Mouse (Mus musculus): ENCODE measurements at regions not wholly inside any gene's neighbourhood (a gene's known extent, or its start where the extent isn't known, plus 50 kb on each side); places are given as distances from the start of the nearest gene placed in this dataset.
A peak's percentile ranks its signal among the peaks of the same experiment; 100 is the strongest.

DNA sequence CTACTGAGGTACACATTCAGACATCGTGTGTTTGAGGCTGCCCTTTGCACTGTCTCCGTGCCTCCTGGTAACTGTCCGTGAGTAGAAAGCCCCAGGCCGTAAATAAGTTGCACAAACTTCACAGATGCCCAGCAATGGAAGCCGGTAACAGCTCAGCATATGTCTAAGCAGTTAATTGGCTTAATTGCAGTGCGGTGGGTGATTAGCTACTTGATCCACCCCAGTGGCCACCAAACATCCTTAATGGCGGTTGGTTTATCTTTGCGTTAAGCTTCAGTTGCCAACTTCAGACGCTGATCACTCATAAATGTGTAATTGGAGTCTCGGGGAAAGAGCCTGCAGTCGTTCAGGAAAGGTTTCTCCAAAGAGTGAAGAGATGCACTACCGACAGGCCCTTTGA, 135.3 kb downstream of the Gm26897 start:
- Histone ChIP-seq H3K27me3 (peaks cover 18% of the 10 kb centered on the region; the same call in 1 of the 2 replicates), H3K9ac (replicated peaks) (no peak overlapping the region), H3K4me3 (no peak overlapping the region), H3K4me1 (peaks cover 2% of the 10 kb centered on the region; the same call in 1 of the 2 replicates), H3K9me3 (peaks cover 29% of the 10 kb centered on the region), H3K4me2 (replicated peaks) (no peak overlapping the region), H3K27ac (replicated peaks) (no peak overlapping the region), H3K36me3 (no peaks in the 10 kb centered on the region)
- no peak for ATAC-seq (ENCODE audit: low FRiP score, low read depth)
- 82% methylated on average over 12 of the region's 12 CpGs for WGBS

DNA sequence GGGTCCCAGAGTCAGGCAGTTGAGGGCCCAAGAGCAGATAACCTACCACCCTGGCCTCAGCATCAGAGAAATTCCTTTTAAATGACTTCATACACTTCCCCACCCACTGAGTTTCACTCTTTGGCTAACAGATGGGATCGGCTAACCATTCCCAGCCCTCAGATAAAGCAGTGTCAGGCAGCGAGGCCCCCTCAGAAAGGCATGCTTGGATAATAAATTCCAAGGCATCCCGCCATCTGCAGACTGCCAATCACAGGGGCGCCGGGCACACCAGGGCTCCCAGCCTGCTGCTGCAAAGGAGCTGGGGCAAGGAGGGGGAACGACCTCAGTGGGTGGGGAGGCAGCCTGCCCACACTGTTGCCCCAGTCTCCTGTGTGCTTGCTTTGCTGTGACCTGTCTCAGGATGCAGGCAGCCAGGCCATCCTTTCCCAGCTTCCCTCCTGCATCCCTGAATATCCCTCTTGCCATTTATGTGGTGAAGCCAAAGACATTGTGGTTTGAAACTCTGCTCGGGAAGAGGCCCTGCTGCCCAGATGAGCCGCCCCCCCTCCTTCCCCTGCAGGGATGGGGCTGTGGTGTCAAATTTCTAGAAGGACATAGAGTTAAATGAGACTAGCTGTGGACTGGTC, 143.6 kb downstream of the Gm26897 start:
- WGBS, result 3% methylated on average over 8 of the region's 8 CpGs
- no peak overlapping the region for H3K9ac ChIP-seq (replicated peaks)

DNA sequence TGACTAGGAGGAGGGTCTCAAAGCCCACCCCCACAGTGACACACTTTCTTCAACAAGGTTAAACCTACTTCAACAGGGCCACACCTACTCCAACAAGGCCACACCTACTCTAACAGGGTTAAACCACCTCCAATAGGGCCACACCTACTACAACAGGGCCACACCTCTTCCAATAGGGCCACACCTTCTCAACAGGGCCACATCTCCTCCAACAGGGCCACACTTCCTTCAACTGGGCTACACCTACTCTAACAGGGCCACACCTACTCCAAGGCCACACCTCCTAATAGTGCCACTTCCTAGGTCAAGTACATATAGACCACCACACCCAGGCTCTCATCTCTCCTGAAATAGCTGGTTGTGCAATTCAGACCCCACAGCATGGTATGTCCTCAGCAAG, 145.3 kb downstream of the Gm26897 start:
- H3K36me3 ChIP-seq, result no peaks in the 10 kb centered on the region

More for the DNA sequence above, 143.6 kb downstream of the Gm26897 start:
- Histone ChIP-seq H3K9me3 (peaks cover 12% of the 10 kb centered on the region), H3K27me3 (peaks cover 3% of the 10 kb centered on the region; the same call in 1 of the 2 replicates), H3K4me3 (no peak overlapping the region), H3K4me2 (replicated peaks) (0 out of 2 replicates have a peak overlapping the region, but pooled peaks have one; percentile 2), H3K4me1 (peaks cover 14% of the 10 kb centered on the region), H3K27ac (replicated peaks) (peak overlapping the region; percentile 43; the same call in 1 of the 2 replicates), H3K36me3 (no peaks in the 10 kb centered on the region)
- peak; percentile 64 for ATAC-seq (ENCODE audit: low FRiP score, low read depth)

DNA sequence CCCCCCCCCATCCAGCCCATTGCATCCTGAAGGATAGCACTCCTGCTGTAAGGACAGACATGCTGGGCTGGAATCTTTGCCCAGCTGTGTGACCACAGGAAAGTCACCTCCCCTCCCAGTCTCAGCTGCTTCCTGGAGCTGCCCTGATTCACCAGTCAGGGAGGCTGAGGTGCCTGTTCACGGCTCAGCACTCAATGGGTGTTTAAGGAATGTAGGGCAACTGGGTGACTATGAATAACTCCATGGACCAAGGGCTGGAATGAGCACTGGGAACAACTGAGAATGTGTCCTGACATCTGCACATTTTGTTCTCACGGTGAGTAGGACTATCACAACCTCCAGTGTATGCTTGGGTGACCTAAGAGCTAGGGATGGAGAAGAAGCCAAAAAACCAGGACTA, 146.5 kb downstream of the Gm26897 start:
- H3K36me3 ChIP-seq, result no peaks in the 10 kb centered on the region
- peaks cover 14% of the 10 kb centered on the region for H3K4me1 ChIP-seq
- no peaks in the 10 kb centered on the region for H3K9me3 ChIP-seq
- no peak overlapping the region for H3K27ac ChIP-seq (replicated peaks)
- WGBS, result 82% methylated on average over 2 of the region's 2 CpGs
- no peak overlapping the region for H3K4me3 ChIP-seq
- no peak overlapping the region for H3K9ac ChIP-seq (replicated peaks)
- no peak for ATAC-seq (ENCODE audit: low FRiP score, low read depth)
- H3K4me2 ChIP-seq (replicated peaks), result no peak overlapping the region
- peaks cover 17% of the 10 kb centered on the region; the same call in 1 of the 2 replicates for H3K27me3 ChIP-seq

More for the DNA sequence above, 145.3 kb downstream of the Gm26897 start:
- Histone ChIP-seq H3K4me3 (no peak overlapping the region), H3K4me1 (peaks cover 14% of the 10 kb centered on the region), H3K4me2 (replicated peaks) (no peak overlapping the region), H3K9me3 (no peaks in the 10 kb centered on the region), H3K9ac (replicated peaks) (no peak overlapping the region), H3K27ac (replicated peaks) (no peak overlapping the region), H3K27me3 (peaks cover 5% of the 10 kb centered on the region; the same call in 1 of the 2 replicates)
- ATAC-seq (ENCODE audit: low FRiP score, low read depth), result no peak

DNA sequence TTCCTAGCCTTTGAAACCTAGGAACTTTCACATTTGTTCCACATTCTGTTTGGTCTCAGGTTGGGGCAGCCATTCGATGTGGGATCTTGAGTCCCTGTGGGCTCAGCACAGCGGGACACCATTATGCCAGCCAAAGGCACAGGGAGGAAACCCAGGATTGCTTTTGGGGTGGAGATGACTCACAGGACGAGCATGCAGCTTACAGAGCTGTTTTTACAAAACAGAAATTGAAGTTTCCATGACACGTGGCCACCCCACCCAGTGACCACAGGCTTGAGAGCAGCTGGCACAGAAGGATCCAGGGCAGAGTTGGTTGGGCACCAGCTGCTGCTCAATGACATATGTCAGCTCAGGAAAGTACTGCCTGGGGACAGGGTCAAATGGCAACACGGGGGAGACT, 147.8 kb downstream of the Gm26897 start:
- Histone ChIP-seq H3K4me2 (replicated peaks) (no peak overlapping the region), H3K9ac (replicated peaks) (no peak overlapping the region), H3K27me3 (peaks cover 26% of the 10 kb centered on the region), H3K4me1 (peaks cover 21% of the 10 kb centered on the region), H3K36me3 (no peaks in the 10 kb centered on the region), H3K9me3 (no peaks in the 10 kb centered on the region), H3K4me3 (no peak overlapping the region), H3K27ac (replicated peaks) (no peak overlapping the region)
- ATAC-seq (ENCODE audit: low FRiP score, low read depth), result no peak
- WGBS, result 36% methylated on average over 5 of the region's 5 CpGs

DNA sequence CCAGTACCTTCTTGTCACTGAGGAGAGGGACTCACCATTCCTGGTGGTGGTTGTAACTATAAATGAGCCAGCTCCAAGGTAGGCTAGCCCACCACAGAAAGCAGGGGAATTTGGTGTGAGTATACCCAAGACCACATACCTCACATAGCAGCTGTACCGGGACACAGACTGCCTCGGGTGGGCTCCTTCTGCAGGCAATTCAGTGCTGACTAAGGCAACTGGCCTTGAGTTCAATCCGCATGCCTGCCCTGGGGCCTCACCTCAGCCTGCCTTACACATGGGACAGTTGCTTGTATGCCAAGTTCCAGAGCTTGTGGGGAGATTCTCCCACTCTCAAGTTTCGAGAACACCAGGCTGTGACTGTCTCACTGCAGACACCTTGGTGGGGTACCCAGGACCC, 153.6 kb downstream of the Gm26897 start:
- no peak overlapping the region for H3K4me2 ChIP-seq (replicated peaks)
- no peak overlapping the region for H3K27ac ChIP-seq (replicated peaks)
- H3K9ac ChIP-seq (replicated peaks), result no peak overlapping the region
- 66% methylated on average over 4 of the region's 4 CpGs for WGBS
- peaks cover 26% of the 10 kb centered on the region for H3K4me1 ChIP-seq
- no peaks in the 10 kb centered on the region for H3K36me3 ChIP-seq
- H3K27me3 ChIP-seq, result peaks cover 39% of the 10 kb centered on the region
- no peak overlapping the region for H3K4me3 ChIP-seq
- no peaks in the 10 kb centered on the region for H3K9me3 ChIP-seq
- ATAC-seq (ENCODE audit: low FRiP score, low read depth), result no peak

DNA sequence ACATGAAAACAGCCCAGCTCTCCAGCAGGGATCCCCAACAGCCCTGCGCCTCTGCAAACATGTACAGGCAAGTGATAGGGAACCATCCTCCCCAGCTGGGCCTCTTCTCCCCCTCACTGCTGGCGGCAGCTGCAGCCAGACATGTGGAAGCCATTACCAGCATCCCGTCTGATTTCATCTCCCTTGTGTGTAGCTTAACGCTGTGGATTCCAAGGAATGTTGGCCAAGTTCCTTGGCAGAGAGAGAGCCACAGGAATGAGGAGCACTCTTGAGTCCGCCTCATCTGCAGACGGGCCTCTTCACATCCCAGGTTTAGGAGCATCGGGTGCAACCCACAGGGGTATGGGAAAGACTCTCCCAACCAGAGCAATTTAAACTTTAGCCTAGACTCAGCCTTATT, 157.1 kb downstream of the Gm26897 start:
- H3K4me2 ChIP-seq (replicated peaks), result no peak overlapping the region
- H3K9ac ChIP-seq (replicated peaks), result no peak overlapping the region
- H3K36me3 ChIP-seq, result no peaks in the 10 kb centered on the region
- no peak overlapping the region for H3K27ac ChIP-seq (replicated peaks)
- ATAC-seq (ENCODE audit: low FRiP score, low read depth), result no peak
- no peak overlapping the region for H3K4me3 ChIP-seq
- no peaks in the 10 kb centered on the region for H3K9me3 ChIP-seq
- 71% methylated on average over 7 of the region's 7 CpGs for WGBS
- peaks cover 30% of the 10 kb centered on the region for H3K27me3 ChIP-seq
- H3K4me1 ChIP-seq, result peaks cover 50% of the 10 kb centered on the region

- H3K9ac ChIP-seq (replicated peaks), result no peak overlapping the region
- peaks cover 46% of the 10 kb centered on the region for H3K4me1 ChIP-seq
- 0 out of 2 replicates have a peak overlapping the region, but pooled peaks have one; percentile 42 for H3K27ac ChIP-seq (replicated peaks)
- no peak overlapping the region for H3K4me2 ChIP-seq (replicated peaks)
- no peaks in the 10 kb centered on the region for H3K36me3 ChIP-seq
- no peaks in the 10 kb centered on the region for H3K9me3 ChIP-seq
- WGBS, result 78% methylated on average over 8 of the region's 8 CpGs
- ATAC-seq (ENCODE audit: low FRiP score, low read depth), result no peak
- no peak overlapping the region for H3K4me3 ChIP-seq
- H3K27me3 ChIP-seq, result peaks cover 28% of the 10 kb centered on the region
Measured at GRCm38 (mm10) chr5:111891261-111891693, 157.6 kb downstream of the Gm26897 start.

DNA sequence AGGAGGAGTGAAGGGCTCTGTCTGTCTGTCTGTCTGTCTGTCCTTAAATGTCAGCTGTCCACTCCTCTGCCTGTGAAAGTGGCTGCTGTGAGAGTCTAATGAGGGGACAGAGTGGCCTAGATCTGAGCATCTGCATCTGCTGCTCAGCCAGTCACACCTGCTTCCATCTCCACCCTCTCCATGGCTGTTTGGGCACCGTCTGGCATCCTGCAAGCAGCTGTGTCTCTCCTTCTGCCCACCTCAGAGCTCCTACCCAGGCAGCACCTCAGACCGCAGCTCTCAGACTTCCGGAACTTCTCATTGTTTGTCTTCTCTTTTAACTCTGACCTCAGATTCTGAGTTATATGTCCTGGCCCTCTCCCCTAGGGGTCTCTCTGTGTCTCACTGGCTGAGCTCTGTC, 159.2 kb downstream of the Gm26897 start:
- no peak for ATAC-seq (ENCODE audit: low FRiP score, low read depth)
- H3K27me3 ChIP-seq, result peaks cover 18% of the 10 kb centered on the region; the same call in 1 of the 2 replicates
- H3K9ac ChIP-seq (replicated peaks), result no peak overlapping the region
- no peak overlapping the region for H3K4me2 ChIP-seq (replicated peaks)
- peak overlapping the region; percentile 74; the same call in 1 of the 2 replicates for H3K27ac ChIP-seq (replicated peaks)
- WGBS, result 58% methylated on average over 3 of the region's 3 CpGs
- no peaks in the 10 kb centered on the region for H3K9me3 ChIP-seq
- H3K4me3 ChIP-seq, result no peak overlapping the region
- H3K36me3 ChIP-seq, result no peaks in the 10 kb centered on the region
- peaks cover 48% of the 10 kb centered on the region for H3K4me1 ChIP-seq

DNA sequence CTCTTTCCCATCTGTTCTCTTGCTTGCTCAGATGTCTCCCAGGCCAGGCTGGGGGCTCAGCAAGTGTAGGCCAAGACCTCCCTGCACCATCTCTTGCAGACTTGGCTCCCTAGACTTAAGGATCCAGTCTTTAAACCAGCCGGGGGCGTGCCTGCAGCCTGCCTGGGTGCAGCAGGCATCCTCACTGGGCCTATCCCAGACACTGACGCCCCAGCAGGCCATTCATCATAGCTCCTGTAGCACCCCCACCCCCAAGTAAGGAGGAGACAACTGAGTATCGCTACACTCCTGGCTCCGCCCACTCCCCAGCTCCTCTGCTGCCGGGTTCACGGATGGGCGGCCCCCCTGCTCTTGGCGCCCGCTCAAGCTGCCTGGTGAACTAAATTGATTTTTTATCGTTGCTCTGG, 160.2 kb downstream of the Gm26897 start:
- Histone ChIP-seq H3K4me1 (peaks cover 57% of the 10 kb centered on the region), H3K4me2 (replicated peaks) (peak overlapping the region; percentile 50), H3K27me3 (peaks cover 18% of the 10 kb centered on the region; the same call in 1 of the 2 replicates), H3K9ac (replicated peaks) (peak overlapping the region; percentile 41; the same call in 1 of the 2 replicates), H3K9me3 (no peaks in the 10 kb centered on the region), H3K36me3 (no peaks in the 10 kb centered on the region), H3K4me3 (peak overlapping the region; percentile 12; the same call in 1 of the 2 replicates), H3K27ac (replicated peaks) (peak overlapping the region; percentile 74)
- peak; percentile 79; the same call in 1 of the 2 replicates for ATAC-seq (ENCODE audit: low FRiP score, low read depth)
- 1% methylated on average over 11 of the region's 11 CpGs for WGBS

GRCm38 (mm10) chr5:111897568-111897967, 163.8 kb downstream of the Gm26897 start:
- Histone ChIP-seq H3K9ac (replicated peaks) (no peak overlapping the region), H3K36me3 (no peaks in the 10 kb centered on the region), H3K27ac (replicated peaks) (peak overlapping the region; percentile 74; the same call in 1 of the 2 replicates), H3K4me3 (no peak overlapping the region), H3K27me3 (peaks cover 20% of the 10 kb centered on the region), H3K4me1 (peaks cover 58% of the 10 kb centered on the region), H3K4me2 (replicated peaks) (no peak overlapping the region), H3K9me3 (no peaks in the 10 kb centered on the region)
- 60% methylated on average over 4 of the region's 4 CpGs for WGBS
- ATAC-seq (ENCODE audit: low FRiP score, low read depth), result no peak

DNA sequence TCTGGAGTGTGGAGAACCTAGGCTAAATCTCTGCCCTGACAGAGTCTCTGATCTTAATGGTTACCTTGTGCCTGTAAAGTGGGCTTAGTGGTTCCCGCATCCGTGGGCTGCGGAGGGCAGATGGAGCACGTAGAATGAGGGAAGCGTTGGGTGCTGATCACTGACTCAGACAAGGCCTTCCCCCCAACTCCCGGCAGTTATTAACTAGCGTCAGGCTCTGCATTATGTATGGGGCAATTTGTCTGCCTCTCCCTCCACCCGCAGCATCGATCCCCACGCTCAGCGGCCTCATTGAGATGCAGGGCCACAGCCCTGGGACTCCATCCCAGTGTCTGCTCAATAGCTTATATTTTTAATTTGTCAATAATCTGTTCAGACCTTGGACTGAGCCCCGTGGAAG, 164.8 kb downstream of the Gm26897 start:
- Histone ChIP-seq H3K36me3 (no peaks in the 10 kb centered on the region), H3K4me2 (replicated peaks) (0 out of 2 replicates have a peak overlapping the region, but pooled peaks have one; percentile 9), H3K27ac (replicated peaks) (peak overlapping the region; percentile 74), H3K9ac (replicated peaks) (no peak overlapping the region), H3K4me3 (no peak overlapping the region), H3K9me3 (no peaks in the 10 kb centered on the region), H3K27me3 (peaks cover 26% of the 10 kb centered on the region), H3K4me1 (peaks cover 49% of the 10 kb centered on the region)
- no peak for ATAC-seq (ENCODE audit: low FRiP score, low read depth)
- WGBS, result 44% methylated on average over 12 of the region's 12 CpGs
